Mouse (Mus musculus) frontal cortex, postnatal 14 days (tissue): ENCODE results near the gene Vstm2l.
A peak's percentile ranks its signal among the peaks of the same experiment; 100 is the strongest.

ENCODE experiments used
- DNase-seq, 2 experiments: peaks; one replicate each; pipeline ENCODE4 v3.0.0; 2022; ENCODE audit warnings: low spot score in 2 of 2

The Vstm2l gene

DNA sequence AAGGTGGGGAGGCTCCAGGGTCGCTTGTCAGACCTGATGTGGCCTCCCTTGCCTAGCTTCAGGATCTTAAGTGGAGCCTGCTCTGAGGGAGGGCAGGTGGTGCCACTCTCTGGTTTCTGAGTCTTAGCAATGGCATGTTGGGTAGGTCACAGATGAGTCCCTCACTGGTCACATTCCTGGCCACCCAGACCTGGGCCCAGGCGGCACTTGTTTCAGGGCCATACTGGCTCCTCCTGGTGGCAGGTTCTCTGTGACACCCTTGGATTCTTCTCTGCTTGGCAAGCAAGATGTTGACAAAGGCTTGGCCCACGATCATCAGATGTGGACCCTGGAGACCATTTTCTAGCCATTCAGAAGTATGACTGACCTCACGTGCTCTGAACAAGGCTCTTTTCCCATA, 18.2 kb downstream of the Vstm2l start:
- DNase-seq, result no peak

DNA sequence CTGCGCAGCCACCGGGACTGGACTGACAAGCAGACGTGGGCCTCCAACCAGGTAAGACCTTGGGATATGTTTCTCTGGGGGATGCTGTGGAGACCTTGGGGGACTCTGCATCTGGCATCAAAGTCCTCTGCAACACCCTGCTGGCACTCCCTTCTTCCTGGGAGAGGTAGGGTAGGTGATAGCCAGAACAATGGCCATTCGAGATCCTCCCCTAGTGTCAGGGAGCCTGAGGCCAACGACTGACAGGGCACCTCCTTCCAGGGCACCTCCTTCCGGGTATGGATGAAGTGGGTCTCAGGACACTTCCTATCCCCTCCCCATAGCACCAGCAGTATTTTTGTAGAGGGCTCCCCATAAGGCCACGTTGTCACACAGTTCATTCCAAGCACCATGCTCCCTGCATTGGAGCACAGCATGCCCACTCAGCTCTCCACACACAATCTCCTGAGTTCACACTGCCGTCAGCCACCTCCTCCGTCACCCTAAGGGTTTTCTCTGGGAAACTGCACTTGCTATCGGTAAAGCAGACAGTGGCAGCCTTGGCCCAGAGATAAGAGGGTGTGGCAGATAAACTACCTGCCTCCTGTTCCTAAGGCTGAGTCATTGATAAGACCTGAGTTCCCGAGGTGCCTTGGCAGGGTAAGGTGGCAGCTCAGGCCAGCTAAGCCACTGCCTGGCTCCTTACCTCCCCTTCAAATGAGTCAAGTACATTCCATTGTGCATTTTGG, 21.2 kb downstream of the Vstm2l start:
- DNase-seq, result no peak

DNA sequence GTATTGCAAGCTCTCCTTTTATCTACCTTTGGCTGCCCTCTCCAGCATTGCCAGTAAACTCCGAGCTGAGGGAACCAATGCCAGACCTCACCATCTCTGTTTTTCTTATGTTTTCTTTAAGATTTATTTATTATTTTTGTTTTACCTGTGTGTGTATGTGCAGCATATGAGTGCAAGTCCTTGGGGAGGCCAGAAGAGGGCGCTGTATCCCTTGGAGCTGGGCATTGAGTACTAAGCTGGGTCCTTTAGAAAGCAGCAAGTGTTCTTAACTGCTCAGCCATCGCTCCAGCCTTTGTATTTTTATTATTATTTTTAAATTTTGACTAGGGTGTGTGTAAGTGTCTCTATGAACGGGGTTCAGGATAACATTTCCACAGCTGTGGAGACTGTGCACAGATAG, 22.2 kb downstream of the Vstm2l start:
- DNase-seq, result no peak

DNA sequence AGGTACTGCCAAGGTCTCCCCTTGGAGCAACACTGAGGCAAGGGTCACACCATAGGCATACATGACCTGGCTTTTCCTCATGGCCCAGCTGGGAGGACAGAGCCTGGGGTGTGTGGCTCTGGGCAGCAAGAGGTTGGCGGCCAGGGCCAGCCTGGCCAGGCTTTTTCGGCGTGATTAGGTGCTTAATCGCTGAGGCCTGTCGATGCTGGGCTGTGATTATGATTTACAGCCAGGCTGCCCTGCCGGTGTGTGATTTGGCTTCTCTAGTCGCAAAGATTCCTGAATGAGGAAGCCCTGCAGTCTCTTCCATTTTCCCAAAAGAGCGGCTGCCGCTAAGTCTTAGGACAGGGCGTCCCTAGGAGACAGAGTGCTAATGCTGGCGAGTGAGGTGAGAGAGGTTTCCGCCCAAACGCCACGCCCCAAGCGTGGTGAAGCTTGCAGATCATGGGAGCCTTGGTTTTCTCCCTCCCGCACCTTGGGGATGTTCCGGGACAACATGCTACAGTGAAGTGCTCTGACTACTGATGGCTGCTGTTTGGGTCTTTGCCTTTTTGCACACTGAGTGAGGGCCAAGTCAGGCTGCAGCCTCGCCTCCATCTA, 26.2 kb downstream of the Vstm2l start:
- DNase-seq, result no peak

DNA sequence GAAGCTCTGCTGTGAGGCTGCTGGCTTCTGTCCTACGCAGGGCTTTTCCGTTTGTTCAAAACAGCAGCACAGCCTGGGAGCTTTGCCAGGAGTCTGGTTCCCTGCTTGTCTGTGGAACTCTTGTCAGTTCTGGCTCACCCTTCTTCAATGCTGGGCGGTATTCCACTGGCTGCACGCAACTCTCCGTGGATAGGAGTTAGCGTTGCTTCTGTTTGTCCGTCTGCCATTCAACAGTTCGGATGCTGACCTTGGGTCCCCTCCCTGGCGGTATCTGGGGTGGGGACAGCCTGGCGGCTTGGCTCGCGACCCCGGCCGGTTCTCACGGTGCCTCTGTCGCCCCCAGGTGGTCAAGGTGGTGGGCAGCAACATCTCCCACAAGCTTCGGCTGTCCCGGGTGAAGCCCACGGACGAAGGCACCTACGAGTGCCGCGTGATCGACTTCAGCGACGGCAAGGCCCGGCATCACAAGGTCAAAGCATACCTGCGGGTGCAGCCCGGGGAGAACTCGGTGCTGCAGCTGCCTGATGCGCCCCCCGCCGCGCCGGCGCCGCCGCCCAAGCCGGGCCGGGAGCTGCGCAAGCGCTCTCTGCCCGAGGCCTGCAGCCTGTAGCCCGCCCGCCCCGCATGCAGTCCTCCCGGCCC, 29.2 kb downstream of the Vstm2l start:
- DNase-seq, result peak; percentile 80

DNA sequence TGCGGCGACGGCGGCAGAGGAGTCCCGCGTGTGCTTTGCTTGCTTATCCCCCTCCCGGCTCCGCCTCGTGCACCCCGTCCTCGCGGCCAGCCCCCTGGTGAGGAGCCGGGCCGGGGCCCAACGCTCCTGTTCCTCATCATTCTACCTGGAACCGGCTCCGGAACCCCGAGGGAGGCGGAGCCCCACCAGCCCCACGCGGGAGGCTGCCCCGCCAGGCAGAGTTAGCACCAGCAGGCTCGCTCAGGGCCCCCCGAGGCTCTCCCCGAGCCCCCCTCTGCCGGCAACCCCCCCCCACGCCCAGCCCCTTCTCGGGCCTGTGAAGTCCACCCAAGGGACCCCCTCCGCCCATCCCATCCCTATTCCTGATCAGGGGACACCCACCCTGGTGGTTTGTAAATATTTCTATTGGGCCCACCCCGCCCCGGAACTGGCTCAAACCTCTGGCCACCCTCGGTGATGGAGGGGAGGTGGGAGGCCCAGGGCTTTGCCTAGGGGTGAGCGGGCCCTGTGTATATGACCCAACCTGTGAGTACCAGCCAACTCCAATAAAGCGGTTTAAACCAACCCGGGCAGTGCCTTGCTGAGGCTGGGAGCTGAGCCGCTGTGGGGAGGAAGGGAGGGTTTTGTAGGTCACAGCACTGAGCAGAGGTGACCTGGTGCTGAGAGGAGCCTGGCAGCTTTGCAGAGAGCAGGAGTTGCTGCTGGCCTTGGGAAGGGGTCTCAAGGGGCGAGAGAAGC, 29.9 kb downstream of the Vstm2l start:
- no peak for DNase-seq

DNA sequence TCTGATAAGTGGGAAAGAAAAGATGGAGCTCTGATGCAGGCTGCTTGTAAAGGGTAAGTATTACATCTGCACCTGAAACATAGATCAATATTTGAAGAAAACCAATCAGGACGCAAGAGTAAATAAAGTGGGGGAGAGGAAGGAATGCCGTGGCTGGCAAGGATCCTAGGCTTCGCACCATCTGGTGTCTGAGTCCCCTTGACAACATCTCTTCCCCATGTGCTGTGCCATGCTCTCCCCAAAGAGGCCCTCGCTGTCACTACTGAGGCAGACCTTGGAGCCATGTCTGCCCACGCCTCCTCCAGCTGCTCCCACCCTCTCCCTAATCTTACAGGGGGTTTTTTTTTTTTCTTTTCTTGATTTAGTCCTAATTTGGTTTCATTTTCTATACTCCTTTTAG, 39.5 kb downstream of the Vstm2l start:
- DNase-seq, result no peak

DNA sequence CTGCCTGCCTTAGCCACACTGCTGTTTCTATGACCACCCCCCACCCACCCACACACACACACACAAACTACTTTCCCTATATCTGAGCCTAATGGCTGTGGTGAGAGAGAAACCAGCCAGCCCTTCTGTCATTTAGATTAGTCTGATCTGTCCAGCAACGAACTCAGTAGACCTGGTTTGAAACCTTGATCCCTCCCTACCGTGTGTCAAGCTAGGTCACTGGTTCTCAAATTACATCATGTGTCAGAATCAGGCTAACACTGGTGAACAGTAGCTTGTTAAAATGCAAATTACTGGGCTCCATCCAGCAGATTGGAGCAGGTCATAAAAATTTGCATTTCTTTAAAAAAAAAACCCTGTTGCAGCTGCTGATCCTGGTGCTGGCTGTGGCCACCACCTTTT, 43.3 kb downstream of the Vstm2l start:
- DNase-seq, result no peak

DNA sequence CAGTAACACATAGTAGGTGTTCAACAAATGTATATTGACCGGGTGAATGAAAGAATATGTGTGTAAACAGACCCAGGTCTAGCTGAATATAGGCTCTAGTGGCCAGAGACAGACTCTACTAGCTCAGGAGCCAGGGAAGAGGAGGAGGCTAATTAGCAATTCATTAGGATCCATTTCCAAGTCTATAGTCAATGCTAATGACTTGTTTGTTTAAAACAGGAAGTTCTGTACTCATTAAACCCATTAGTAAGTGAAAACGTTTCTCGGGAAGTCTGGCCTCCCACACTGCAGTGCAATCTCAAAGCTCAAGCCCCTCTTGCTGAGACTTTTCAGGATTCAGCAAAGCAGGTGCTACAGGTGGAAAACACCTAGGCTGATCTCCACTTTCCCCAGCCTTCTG, 53.4 kb downstream of the Vstm2l start:
- no peak for DNase-seq

DNA sequence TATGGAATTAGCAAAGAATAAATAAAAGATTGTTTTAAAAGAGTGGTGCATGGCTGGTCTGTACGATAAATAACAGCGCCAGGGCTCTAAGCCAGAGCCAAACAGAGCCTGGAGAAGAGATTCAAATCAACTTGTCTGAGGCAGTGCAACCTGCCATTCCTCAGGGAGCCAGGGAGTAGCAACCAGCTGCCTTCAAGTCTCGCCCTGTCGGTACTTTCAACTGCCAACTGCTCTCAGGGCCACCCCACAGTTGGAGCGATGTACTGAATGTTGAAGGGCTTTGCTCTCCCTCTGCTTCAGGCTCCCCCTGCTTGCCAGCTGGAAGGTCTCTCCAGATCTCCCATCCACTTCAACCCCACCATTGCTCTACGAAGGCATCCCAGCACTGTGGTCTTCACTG, 55.7 kb downstream of the Vstm2l start:
- DNase-seq, result no peak

DNA sequence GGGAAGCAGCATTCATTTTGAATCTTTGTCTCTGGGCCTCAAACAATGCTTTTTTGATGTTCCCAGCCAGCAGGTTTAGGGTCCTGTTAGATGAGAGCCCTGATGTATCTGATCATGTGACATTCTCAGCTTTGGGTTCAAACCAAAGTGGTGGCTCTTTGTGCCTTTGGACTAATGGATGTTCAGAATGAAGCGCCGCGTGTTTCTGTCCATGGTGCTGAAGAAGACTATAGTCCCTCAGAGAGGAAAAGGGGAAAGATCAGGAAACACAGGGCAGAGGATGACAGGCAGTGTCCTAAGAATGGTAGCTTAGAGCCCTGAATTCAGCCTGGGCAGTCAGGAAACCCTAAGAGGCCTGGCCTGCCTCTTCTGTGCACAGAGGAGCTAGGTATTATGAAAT, 56.2 kb downstream of the Vstm2l start:
- DNase-seq, result no peak

DNA sequence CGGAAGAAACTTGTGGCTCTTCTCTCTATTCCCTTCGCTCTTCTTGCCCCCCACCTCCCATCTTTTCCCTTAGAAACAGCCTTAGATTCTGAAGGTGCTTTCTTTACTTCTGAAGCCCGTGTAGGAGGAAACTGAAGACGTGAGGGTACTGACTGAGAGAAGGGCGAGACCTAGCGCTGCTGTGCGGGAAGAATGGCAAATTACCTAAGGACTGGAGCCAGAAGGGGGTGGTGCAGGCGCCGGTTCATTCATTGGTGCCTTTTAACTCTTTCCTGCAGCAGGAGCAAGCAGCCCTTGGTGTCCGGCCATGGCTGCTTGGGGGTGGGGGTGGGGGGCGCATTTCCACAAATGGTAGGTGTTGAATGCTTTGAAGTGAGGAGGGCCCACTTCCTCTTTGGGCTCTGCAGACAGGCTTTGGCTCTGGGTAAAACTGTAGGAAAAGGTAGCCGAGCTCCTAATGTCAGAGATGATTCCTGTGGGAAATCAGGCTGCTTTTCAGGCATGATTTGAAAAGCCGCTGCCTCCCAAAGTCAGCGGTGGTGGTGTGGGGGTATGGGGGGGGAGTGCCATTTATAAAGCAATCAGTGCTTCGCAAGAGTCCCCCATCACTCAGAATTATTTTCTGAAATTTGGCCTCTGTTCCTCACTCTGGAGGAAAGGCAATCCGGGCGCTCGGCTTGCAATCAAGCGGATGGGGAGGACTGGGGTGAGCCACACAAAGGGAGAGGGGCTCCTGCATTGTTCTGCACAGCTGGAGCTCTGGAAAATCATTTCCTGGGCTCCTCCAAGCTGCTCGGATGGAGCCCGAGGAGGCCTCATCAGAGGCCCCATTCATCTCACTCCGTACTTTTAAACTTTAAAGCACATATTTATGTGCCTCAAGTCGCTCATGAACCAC, 60.4 kb downstream of the Vstm2l start:
- no peak for DNase-seq

DNA sequence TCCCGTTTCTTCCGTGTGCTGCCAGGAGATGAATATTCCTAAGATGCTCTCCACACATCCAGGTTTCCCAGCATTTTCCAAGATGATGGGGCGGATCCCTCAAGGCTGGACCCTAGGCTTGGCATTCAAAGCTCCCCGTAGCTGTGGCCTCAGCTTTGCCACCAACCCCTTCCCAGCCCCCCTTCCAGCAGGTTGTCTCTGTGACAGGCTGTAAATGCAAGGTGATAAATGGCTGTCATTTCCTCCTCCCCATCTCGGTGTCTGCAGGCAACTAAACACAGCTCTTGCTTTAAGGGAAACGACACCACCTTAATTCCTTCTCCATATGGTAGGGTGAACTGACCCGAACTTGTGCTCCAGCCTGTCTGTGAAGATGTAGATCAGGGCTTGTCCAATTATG, 61.1 kb downstream of the Vstm2l start:
- no peak for DNase-seq

DNA sequence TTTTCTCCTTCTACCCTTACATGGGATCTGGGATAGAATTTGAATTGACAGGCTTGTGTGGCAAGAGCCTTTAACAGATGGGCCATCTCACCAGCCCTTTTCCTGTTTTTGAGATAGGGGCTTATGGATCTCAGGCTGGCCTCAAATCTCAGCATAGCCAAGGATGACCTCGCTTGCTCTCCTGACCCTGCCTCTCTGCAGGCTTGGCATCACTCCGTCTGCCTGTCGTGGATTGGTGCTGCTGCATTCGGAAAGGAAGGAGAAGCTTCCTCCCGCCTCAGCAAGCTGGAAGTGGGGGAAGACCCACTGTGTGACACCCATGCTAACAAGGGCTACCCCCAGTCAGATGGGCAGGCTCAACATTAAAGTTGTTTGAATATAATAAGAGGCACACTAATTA, 64.8 kb downstream of the Vstm2l start:
- DNase-seq, result no peak

DNA sequence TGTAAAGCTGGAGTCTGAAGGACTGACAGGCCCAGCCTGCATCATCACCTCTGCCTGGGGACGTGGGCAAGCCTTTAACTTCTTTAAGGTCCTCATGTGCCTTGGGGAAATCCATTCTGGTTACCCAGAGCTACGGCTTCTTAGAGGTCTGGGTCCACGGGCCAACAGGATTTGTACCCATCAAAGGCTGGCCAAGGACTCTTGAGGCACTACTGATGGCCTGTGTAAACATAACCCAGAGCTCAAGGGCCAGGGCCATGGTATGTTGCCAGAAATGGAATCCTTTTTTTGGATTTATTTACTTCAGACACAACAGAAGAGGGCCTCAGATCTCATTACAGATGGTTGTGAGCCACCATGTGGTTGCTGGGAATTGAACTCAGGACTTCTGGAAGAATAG, 68.3 kb downstream of the Vstm2l start:
- DNase-seq, result no peak

DNA sequence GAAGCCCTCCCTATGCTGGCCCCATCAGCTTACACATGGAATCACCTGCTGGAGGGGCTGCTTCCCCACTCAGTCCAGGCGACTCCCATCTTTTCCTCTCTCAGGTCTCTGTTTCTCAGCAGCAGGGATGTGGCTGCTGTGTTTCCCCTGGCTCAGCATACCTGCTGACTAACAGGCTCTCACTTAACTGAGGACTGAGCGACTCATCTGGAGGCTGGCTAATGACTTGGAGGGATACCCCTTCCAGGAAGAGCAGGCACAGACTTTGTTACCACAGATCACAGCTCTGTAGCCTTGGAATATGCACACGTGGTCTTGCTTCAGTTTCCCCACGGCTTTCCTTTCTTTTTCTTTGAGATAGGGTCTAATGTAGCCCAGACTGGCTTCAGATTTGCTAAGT, 68.8 kb downstream of the Vstm2l start:
- no peak for DNase-seq

DNA sequence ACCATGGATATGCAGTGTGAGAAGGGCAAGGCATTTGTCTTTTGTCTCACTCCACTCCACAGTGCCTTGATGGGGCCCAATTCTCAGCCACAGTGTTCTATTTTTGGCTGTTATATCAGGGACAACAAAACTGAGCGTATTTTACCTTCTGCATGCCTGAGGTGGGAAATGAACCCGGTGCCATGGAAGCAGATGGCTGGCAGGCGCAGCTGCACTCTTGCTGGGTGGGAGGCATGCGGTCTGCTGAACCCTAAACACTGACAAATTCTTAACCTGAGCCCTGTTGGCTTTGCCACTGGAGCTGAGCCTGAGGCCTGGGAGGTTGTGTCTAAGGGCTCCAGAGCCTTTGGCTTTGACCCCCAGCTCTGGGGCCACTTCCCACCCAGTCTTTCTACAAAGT, 71.2 kb downstream of the Vstm2l start:
- no peak for DNase-seq

DNA sequence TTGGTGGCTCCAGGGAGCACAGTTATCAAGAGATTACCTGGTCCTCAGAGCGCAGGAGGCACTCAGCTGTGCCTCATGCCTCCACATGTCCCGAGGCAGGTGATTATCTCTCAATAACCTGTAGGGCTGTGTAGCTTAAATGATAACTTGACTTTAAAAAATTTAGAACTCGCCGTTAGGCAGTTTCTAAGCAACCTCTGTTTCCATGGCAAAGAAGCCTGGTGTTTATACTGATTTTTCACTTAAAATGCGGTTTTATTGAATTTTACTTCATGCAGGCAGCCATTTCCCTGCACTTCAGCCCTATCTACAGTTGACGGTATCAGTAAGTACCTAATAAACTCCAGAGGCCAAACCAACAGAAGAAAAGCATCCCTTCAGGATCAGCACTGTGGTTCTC, 71.8 kb downstream of the Vstm2l start:
- DNase-seq, result no peak

DNA sequence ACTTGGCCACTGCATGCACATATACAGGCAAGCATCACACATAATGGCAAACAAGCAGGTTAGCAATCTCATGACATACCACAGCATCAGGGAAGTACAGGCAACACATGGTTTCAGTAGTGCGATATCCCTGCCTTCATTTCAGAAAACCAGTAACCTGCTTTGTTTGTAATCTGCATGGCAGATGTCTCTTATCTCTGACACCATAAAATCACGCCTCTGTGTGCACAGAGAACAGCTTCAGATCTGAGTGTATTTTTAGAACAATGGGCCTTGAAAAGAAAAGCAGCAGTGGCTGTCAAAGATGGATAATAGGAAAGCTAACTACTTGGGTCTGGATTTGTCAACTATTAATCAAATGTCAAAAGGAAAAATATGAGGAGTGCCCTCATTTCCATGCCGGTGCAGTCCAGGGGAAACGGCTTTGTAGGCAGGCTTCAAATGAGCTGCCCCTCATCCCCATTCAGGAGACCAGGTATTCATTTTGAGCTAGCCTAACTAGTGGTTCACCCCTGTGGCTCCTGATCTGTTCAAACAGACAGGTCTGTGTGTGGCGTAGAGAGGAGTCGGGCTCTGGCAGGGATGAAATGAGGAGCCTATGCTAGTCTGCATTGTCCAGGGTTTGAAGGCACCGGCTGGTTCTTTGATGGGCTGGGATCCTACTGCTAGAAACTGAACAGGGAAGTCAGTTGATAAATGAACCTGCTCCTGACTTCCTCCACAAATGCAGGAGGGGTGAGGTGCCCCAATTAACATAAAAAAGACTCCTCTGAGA, 74.2 kb downstream of the Vstm2l start:
- no peak for DNase-seq

DNA sequence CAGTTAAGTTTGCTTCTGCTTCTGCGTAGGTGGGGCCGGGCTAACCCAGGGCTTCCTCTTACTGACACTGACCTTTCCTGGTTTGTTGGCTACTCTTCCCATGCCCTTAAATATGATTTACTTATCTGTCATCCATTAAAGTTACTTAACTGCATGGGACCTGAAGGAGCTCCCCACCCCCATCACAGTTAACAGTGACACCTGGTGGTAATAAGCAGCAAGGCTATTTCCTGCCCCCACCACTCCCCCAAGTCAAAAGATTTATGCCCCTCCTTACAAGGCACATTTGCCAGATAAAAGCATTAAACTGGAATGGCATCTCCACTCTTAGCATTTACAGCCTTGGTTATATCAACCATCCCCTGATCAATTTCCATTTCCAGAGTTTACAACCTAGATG, 75.5 kb downstream of the Vstm2l start:
- DNase-seq, result no peak

DNA sequence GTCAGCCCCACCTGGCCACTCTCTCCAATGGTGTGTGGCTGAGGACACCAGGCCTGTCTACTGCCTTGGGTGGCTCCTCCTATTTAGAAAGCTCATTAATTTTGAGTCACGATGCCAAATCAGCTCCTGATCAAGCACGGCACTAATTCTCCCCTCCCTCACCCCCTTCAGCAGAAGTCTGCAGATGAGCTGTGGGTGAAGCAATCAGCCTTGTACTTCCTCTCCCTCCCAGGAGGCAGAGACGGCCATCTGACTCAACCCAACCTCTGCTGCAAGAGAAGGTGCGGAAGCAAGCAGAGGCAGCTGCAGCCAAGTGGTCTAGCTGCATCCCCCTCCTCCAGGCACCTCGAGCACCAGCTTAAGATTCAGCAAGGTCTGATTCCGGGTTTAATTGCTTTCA, 76.6 kb downstream of the Vstm2l start:
- DNase-seq, result no peak
